Mouse (Mus musculus) liver, embryonic 16.5 days (tissue): ENCODE data around the gene Rarres1. TPM values are rescaled to one million over a fixed set of nuclear protein-coding genes. Genes with fewer than 3 reads are reported as not detected.

Source experiments
- polyA plus RNA-seq: library from polyadenylated mRNA; unstranded; fragments of >200 nt; fragmentation: Nextera tagmentation; extraction: Ambion mirVana; gene quantifications from 2 replicates; pipeline ENCODE4 v1.2.1, GENCODE M21; 2015

The Rarres1 gene
- polyA plus RNA-seq, 1 experiment from 2014 or later: 4.3 TPM

Other genes starting within 250 kb of the Rarres1 start
- gene Mlf1, start 141.4 kb downstream of the Rarres1 start, polyA plus RNA-seq: 1.7 and 1.8 TPM in 2 replicates
- gene Gm17402, start 140.4 kb downstream of the Rarres1 start, polyA plus RNA-seq: not detected in 2 replicates
- gene Gfm1, start 85.4 kb downstream of the Rarres1 start, polyA plus RNA-seq: 27.2 and 29.3 TPM in 2 replicates
- gene Lxn, start 51.6 kb downstream of the Rarres1 start, polyA plus RNA-seq: 9.9 and 11.3 TPM in 2 replicates
- gene Mfsd1, start 67.2 kb upstream of the Rarres1 start, polyA plus RNA-seq: 24.6 and 25.2 TPM in 2 replicates